Mouse (Mus musculus) thymus, postnatal 10 days (tissue): ENCODE data around the gene Efna3.

Experiments used
- DNase-seq, 2 experiments: peaks; one replicate each; pipeline ENCODE4 v3.0.0; 2021; ENCODE audit warnings: low spot score in 2 of 2

Efna3 gene

DNA sequence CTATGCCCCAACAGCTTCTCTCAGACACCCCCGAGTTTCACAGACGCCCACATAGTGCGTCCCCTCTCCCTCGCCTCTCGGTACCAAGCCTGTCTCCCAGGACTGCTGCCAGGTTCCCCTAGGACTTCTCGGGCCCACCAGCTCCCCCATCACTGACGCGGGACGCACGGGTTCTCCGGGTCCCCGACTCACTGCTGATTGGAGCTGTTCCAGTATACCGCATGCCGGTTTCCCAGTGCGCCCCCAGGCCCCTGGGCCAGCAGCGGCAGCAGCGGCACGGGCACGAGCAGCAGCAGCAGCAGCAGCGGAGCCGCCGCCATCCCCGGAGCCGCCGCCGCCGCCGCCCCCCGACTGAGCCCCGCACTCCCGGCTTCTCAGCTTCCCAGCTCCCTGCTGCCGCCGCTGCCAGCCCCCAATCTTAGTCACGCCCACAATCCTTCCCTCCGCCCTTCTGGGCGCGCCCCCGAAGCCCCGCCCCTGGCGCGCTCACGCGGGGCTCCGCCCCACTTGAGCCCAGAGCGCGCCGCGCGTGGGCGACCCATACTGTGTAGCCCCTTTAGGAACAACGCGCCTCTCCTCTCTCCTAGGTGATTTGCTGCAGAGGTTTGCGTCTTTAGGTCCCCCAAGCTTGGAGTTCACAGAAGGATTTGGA, at the start of gene Efna3:
Gene Efna3 (minus strand): TSS at position 452 of the 652 bp plus-strand sequence.
- DNase-seq = peak in 1 of 2 experiments; percentile 62

DNA sequence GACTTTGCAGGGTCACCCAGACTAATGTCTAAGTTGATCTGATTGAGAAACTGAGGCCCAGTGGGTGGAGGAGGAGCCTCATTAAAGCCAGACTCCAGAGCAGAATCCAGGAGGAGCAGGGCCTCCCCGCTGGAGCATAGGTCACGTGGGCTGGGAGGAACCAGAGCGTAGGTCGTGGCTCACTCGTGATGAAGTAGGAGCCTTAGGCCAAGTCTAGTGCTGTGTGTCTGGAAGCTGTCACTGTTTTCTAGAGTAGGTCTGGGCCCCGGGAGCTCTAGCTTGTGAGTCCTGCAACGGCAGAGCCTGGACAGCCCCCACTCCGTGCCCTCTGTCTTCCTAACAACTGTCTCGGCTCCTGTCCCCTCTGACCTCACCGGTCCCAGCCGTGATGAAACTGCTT, 44.6 kb upstream of the Efna3 start:
- no peak for DNase-seq

DNA sequence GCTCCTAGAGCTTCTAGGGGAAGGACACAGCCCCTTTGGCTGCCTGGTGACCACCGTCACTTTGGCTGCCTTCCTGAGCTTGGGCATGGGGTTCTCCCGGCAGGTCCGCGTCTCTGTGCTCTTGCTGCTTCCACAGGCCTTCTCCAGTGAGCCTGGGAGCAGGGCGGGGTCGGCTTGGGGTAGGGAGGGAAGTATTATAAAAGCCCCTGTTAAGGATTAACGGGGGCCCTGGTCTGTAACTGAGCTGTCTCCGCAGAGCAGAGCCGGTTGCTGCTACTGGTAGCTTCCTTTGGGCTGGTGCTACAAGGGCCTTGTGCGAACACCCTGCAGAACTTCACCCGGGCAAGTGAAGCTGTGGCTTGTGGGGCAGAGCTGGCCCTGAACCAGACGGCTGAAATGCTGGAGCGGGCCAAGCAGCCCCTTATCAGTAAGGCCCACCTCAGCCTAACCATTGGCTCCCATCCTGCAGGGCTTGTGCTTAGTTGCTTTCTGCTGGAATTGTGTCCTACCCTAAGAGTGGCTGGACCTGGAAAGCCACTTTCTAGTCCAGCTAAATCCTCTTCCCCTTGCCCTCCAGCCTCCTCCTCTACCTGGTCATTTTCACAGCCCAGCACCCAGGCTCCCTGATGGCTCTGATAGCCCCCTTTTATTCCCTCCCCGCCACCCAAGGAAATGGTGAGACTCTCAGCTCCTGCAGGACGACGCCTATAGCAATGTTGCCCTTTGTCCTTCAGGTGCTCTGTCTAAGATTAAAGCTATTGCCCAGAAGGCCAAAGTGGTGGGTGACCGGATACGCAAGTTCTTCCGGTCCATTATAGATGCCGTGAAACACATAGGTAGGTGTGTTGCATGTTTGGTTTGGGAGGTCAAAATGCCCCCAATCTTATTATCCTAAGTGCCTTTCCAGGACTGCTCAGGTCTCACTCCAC, 43.0 kb upstream of the Efna3 start:
- DNase-seq = no peak

DNA sequence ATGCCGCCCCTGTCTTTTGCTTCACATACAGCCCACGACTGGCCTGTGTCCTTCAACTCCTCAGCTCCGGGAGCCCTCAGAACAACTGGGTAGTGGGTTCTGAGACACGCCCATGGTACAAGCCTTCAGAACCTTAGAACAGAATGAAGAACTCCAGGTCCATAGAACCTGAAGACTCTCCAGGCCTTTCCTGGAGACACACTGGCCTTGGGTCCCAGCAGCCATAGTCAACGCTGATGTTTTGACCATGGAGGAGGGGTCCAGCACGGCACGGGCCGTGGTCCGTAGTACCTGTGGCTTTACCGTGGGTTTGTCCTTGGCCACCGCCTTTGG, 42.4 kb upstream of the Efna3 start, which contains the start of gene Dcst1:
Gene Dcst1 (minus strand): TSS at position 101 of the 333 bp plus-strand sequence.
- no peak for DNase-seq

DNA sequence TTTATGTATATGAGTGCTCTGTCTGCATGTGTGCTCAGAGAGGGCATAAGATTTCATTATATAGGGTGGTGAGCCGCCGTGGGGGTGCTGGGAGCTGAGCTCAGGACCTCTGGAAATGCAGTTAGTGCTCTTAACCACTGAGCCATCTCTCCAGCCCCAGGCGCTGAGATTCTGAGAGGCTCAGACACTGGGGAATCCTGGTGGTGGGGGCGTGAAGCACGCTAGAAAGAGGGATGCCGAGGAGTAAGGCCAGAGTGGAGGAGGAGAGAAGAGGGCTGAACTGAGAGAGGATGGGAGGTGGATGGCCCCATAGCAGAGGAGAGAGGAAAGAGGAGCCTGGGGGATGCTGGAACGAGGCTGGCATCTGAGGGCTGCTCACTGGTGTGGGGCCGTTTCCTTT, 41.9 kb upstream of the Efna3 start:
- no peak for DNase-seq

DNA sequence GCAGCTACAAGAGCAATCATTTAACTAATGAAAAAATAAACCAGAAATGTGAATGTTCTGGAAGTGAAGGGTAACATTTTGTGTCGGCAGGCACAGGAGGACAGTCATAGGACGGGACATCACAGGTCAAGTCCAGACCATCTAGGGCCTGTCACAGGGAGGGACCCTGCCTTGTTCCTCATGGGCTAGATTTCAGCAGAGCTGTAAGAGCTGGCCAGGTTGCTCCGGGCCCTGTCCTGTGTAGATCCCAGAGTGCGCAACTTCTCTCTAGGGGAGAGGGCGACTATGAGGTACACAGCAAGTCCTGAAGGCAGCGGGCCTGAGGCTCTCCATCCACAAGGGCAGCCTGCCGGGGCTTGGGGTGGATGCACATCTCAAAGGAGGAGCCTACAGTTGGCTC, 38.9 kb upstream of the Efna3 start, which contains the start of gene Dcst2:
Gene Dcst2 (plus strand): TSS at position 301 of the 400 bp plus-strand sequence.
- DNase-seq = no peak

DNA sequence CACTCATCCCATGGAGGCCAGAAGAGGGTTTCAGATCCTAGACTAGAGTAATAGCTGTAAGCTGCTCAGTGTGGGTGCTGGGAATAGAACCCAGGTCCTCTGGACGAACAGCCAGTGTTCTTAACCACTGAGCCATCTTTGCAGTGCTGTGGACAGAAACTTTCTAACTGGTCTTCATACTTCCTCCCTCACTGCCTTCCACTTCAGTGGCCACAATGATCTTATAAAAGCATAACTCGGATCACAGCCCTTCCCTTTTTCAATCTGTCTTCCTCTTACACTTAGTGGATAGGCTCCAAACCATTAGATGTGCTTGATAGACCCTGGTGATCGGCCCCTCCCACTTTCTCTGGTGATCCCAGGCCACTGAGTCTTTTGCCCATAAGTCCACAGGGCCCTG, 37.5 kb upstream of the Efna3 start:
- no peak for DNase-seq

DNA sequence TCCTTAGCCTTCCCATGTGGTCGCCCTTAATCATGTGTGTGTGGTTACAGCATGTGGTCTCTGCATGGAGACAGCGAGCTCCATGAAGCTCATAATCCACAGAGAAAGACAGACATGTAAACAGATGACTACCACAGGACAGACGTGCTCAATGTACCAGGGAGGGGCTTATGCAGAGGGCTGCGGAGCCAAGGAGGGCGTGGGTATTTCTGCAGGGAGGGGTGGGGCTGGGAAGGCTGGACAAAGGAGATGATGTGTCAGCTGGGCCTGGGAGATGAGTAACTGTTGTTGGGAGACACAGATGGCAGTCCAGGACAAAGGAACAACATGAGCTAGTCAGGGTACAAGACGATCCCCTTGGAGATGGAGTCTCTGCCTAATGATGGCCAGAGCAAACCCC, 36.9 kb upstream of the Efna3 start:
- no peak for DNase-seq

DNA sequence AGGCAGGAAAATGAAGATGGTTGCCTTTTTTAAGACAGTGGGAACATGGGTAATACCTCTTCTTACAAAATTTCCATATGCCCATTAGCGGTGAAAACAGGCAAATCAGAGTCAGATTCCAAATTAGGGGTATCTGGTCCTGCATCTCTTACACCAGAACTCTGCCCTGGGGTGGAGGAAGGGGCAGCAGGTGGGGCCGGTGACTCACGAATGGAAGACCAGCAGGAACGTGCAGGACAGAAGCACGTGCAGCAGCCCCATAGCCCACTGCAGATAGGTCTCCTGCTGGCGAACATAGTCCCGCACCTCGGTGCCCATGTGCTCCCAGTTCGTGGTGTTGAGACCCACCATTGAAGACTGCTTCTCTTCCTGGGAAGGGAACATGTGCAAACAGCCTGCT, 33.3 kb upstream of the Efna3 start:
- no peak for DNase-seq

DNA sequence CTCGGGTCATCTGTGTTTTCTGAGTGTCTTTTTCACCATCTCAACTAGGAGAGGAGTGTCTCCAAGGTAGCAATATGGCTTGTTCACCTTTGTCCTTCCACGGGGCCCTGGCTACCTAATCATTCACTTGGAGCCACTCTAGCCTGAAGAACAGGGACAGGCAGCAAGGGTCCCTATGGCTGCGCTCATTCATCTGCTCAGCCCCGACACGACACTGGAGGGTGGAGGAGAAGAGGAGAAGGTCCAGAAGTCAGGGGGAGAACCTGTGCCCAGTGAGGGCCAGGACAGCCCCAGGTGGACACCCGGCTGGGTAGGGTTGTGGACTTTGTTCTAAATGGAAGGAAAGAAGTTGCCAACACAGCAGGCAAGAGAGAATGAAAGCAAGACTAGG, 32.7 kb upstream of the Efna3 start:
- no peak for DNase-seq

DNA sequence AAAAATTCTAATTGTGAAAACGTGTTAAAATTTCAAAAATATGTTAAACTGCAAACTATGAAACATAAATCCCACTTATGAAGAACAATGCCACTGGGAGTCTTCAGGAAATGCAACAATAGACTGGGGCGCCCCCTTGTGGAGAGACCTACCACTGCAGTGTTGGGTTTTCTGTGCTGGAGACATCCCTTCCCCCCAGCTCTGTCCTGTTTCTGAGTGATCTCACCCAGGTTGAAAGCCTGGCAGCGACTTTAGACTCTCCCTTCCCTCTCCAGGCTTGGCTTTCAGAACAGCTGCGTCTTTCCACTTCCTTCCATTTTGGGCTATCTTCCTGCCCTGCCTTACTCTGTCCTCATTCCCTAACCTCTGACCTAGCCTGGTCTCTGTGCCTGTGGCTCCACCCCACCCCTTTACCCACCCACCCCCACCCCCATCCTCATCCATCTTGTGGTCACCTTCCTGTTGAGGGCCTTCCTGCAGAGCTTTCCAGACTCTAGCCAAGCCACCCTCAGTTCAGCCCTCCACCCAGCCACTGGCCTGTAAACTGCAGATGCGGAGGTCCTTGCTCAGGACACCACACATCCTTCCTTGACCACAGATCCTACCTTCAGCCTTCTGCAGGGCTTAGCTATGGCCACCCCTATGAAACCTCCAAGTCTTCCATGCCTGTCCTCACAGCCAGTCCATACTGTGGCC, 32.2 kb upstream of the Efna3 start:
- DNase-seq = peak; percentile 62 to 87

DNA sequence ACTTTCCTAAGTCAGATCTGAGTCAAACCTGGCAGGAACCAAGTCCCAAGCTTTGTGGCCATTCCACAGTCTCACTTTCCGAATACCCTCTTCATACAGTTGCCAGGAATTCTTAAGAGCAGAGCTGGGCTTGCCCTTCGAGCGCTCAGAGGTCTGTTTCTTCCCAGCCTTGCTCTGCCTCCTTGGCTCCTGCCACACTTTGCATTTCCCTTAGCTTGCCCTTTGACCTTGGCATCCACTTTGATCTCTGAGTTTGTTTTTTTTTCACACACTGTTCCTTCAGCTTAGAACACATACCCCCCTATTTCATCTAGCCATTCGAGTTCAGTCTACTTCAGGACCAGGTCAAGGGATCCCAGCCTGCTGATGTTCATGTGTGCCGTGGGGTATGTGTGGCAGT, 28.5 kb upstream of the Efna3 start:
- no peak for DNase-seq

DNA sequence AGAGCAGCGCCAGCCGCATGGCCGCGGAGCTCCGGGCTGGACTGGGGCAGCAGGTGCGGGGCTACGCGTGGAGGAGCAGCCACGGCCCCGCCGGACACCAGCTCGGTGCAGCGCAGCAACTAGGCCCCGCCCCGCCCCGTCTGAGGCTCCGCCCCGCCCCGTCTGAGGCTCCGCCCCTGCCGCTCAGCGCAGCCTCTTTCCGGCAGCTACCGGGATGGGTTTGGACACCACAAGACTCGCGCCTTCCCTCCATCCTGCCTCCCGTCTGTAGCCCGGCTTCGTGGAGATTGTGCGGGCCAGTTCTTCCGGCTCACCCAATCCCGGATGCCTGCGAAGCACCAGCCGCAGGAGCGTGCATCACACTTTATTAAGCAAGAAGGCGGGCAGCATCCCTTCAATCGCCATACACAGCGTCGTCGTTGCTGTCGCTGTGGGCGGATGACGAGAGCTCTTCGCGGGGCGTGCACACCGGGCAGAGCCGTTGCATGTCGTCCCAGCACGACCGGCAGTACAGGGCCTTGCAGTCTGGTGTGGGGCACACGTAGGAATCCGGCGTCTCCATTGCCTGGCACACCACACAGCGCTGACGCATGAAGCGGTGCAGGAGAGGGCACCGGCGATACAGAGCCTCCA, 27.2 kb upstream of the Efna3 start, which contains the start of gene Adam15:
Gene Adam15 (minus strand): TSS at position 128 of the 633 bp plus-strand sequence.
- peak; percentile 67 to 82 for DNase-seq

DNA sequence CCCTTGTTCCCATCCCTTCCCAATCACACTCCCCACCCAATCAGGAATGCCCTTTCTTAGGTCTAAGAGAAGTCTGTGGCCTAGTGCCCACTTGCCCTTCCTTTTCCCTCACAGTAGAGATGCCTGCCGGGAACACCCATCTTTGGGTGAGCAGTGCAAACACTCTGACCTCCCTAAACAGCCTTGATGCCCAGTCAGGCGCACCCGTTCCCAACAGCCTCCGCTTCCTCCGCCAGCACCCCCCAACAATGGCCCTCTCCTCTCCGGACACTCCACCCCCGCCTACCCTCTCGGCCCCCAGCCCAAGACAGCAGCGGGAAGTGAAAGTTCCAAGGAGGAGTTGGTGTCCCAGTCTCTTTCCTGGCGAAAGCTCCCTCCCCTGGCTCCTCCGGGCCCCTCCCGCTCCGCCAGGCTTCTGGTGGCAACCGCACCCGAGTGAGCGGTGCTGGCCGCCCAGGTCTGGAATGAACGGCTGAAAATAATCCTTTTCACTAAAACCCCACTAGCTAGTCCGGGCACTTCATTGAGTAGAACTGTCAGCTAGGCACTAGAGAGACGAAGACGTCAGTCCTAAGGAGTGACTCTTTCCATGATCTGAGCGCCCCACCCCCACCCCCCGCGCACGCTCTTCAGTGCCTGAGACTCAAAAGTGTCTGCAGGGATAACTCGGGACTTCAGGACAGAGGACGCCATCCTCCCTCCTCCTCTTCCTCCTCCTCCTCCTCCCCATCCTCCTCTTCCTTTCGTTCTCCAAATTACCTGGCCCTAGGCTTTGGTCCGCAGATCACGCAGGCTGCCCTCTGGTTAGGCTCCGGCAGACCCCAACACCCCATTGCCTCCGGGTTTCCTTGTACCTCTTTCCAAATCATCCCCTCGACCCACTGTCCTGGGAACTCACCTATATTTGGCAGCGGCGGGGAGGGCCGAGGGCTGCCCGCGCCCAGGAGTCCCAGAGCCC, 26.4 kb upstream of the Efna3 start:
- DNase-seq = no peak

DNA sequence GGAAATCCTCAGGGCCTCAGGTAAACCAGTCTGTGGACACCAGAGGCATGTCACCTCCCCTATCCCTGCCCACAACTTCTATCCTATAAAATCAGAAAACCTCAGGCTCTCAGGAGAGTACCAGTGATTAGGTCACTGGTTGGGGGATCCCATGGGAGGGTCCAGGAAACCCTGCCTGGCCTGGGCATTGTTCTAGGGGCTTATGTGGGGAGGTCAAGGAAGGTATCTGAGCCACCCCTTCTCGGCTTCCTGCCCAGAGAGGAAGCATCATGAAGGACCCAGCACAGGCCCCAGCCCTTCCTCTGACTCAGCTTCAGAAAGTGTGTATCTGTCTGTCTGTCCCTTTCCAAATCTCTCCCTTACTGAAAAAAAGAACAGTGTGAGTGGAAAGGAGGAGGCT, 25.2 kb upstream of the Efna3 start:
- no peak for DNase-seq

DNA sequence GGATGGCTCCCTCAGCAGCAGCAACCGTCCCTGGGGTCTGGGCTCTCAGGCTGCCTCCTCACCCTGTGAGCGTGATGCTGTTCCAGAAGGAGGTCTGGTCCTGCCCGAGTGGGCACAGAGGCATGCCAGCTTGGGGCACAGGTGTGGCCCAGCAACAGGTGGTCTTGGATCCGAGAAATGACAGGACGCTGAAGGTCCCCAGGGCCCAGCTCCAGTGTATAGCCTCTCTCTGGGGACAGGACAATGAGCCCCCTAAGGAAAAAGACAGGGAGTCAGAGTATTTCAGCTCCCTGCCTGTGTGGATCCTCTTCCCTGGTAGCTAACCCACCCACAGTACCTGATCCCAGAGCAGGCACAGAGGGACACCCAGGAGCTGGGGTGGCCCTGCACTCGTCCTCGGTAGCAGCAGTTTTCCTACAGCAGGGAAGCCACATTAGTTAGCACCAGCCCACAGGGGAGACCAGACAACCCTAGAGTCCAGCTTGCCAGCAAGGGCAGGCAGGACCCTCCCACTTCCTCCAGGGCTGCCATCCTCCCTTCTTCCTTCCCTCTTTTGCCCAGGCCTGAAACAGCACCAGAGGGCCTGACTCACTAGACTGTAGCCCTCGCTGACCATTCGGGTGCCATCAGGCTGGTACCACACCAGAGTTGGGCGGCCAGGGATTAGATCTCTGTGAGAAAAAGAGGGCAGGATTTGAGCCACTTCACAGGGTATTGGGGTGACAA, 24.2 kb upstream of the Efna3 start:
- no peak for DNase-seq

DNA sequence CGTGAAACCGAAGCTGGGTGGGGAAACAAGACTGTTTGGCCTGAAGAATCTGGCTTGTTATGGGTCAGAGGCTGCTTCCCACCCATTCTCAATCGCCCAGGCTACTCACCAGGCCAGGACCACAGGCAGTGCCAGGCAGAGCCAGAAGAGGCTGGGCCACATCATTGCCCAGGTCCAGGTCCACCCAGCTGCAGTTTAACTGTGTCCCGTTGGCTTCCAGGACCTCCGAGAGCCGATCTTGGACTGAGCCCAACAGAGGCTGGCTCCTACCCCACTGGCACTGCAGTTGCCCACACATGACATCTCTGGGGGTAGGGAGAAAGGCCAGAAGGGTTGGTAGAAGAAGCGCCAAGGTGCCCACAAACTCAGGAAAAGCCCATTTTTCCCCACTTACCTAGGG, 20.5 kb upstream of the Efna3 start:
- DNase-seq = no peak

DNA sequence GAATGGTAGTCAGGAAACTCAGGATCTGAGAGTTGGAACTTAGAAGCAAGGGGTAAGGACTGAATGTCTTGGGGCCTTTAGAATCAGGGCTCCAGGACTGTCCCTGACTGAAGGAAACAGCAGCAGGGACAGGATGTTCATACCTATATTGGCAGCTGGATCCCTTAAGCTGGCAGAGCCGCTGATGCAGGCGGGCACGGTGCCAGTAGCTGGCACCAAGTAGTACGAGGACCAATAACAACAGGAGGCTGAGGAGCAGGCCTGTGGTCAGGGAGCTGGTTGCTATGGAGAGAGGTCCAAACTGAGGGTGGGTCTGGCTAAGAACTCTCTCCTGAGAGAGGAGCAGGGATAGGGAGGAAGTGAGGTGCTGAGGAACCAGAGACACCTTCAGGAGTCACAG, 19.0 kb upstream of the Efna3 start:
- DNase-seq = no peak

DNA sequence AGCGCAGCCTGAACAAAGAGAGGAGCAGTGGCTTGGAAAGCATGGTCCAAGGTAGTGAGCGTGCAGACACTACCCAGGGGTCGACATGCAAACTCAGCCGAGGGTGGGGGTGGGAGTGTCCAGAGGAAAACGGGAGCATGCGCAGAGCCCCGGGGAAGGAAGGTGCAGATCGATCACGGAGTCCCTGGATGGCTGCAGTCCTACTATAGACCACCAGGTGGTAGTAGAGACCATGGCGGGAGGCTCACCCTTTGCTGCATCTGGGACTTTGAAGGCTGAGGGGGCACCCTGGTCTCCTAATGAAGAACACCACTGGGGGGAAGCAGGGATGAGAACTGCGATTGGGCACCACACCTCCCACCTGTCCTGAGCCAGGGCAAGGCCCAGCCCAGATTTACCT, 17.7 kb upstream of the Efna3 start:
- peak; percentile 58 to 83 for DNase-seq

DNA sequence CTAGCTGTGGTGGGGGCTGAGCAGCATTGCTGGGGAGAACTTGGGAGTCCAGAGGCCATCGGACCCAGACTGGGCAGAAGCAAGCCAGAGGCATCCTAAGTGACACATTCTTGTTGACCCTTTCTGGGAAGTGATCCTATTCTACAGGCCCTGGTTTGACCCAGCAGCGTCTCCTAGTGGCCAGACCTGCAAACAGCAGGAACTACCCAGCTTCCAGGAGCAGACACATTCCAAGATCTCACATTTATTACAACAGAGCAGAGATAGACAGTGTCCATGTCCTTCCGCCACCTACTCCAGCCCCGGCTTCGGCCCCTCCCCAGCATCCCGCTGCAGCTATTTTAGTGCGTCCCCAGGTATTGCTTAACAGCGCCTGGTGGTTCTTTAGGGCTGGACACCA, 16.7 kb upstream of the Efna3 start:
- peak; percentile 31 to 70 for DNase-seq
